In the genomic region with DNA sequence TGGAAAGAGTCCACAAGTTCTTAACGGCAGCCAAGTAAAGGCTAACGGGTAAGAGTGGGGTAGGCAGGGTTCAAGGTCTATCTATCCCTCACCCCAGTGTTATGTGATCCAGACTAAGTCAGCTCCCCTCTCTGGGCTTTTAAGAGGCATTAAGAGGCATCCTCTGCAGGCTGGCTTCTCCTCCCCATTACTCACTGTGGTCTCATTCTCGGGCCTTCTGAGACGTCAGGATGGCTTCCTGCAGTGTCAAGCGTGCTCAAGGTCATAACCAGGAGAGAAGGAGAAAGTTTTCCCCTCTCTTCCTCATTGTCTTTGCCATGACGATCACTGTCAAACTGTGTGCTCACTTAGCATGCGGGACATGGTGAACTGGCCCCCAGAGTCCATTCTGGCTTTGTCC, we compare ENCODE assay signal across 24 mouse cellular contexts. TPM values are rescaled to one million over a fixed set of nuclear protein-coding genes. Genes with fewer than 3 reads are reported as not detected.
A peak's percentile ranks its signal among the peaks of the same experiment; 100 is the strongest.
DNase-seq lines count a peak whose midpoint lies in the region; ATAC-seq lines count a peak whose summit lies in the region.
"Had no signal": no experiment of that assay in that cellular context is flagged by ENCODE, and none has a peak within 500 bp of the region (broad histone marks: within the 10 kb centered on the region; RNA-seq: fewer than 3 reads in every experiment).

No protein-coding gene starts in this region.

- no peak for ATAC-seq in heart, embryonic 15.5 days (replicated peaks; ENCODE audit: insufficient number of reproducible peaks, insufficient read depth, low FRiP score, low read depth)
- ATAC-seq in lung, embryonic 16.5 days (ENCODE audit: low read depth): peak; percentile 25; the same call in 1 of the 2 replicates
- 0 out of 2 replicates have a peak, but pooled peaks have one; percentile 4 for ATAC-seq in embryonic facial prominence, embryonic 14.5 days (ENCODE audit: low read depth)
- ATAC-seq: forebrain, postnatal 0 days; inflammation-experienced regulatory T-cells, adult 6 months; midbrain, embryonic 13.5 days; Patski had no signal

- peak overlapping the region; percentile 20; the same call in 1 of the 2 replicates for H3K4me2 ChIP-seq in heart, embryonic 15.5 days
- H3K4me2 ChIP-seq in lung, embryonic 16.5 days (ENCODE audit: low read depth, low read length): peak overlapping the region; percentile 10; the same call in 1 of the 2 replicates
- no peak overlapping the region for H3K4me2 ChIP-seq in embryonic facial prominence, embryonic 14.5 days (ENCODE audit: low read depth, low read length)
- H3K4me2 ChIP-seq: hindbrain, embryonic 12.5 days; limb, embryonic 15.5 days; liver, embryonic 15.5 days; midbrain, embryonic 13.5 days; neural tube, embryonic 12.5 days had no signal

- peaks cover 20% of the 10 kb centered on the region for H3K4me1 ChIP-seq in heart, embryonic 15.5 days (replicated peaks)
- peaks cover 8% of the 10 kb centered on the region for H3K4me1 ChIP-seq in lung, embryonic 16.5 days (replicated peaks; ENCODE audit: control insufficient read depth, insufficient read depth, low read length)
- H3K4me1 ChIP-seq in embryonic facial prominence, embryonic 14.5 days (ENCODE audit: control insufficient read depth, insufficient read depth, low read length): peaks cover 4% of the 10 kb centered on the region; the same call in 1 of the 2 replicates
- H3K4me1 ChIP-seq: liver, embryonic 15.5 days; neural tube, embryonic 12.5 days had no signal

- H3K4me3 ChIP-seq in heart, embryonic 15.5 days: no peak overlapping the region
- H3K4me3 ChIP-seq in lung, embryonic 16.5 days (ENCODE audit: low read length): no peak overlapping the region
- H3K4me3 ChIP-seq in embryonic facial prominence, embryonic 14.5 days (ENCODE audit: low read depth, low read length): no peak overlapping the region
- H3K4me3 ChIP-seq: forebrain, embryonic 10.5 days; hindbrain, embryonic 12.5 days; layer of hippocampus, adult 2 months; limb, embryonic 15.5 days; liver, embryonic 15.5 days; midbrain, embryonic 13.5 days; neural tube, embryonic 12.5 days had no signal

- WGBS in heart, embryonic 15.5 days: 59% methylated on average over 7 of the region's 7 CpGs
- 59% methylated on average over 7 of the region's 7 CpGs for WGBS in lung, embryonic 16.5 days
- 54% methylated on average over 7 of the region's 7 CpGs for WGBS in embryonic facial prominence, embryonic 14.5 days

- DNase-seq in heart, adult 11 months: peak; percentile 76
- no peak for DNase-seq in heart, postnatal 10 days
- DNase-seq in heart, postnatal 14 days: no peak
- no peak for DNase-seq in lung, postnatal 36 days
- no peak for DNase-seq in embryonic facial prominence, embryonic 14.5 days (ENCODE audit: low spot score)
- DNase-seq in embryo, embryonic 11 days: no peak
- DNase-seq: cerebellum, adult 11 months; cerebellum, postnatal 10 days; forebrain, postnatal 0 days; gastrocnemius, postnatal 36 days; layer of hippocampus, postnatal 36 days; spleen, adult 18-20 months; thymus, adult 18-20 months had no signal

- intact Hi-C loops in heart, postnatal 10 days (cut with DNase I): loop anchor here (5.0 kb wide), 1 partner anchor 67 kb away; no protein-coding TSS in a partner anchor
- intact Hi-C loops in heart, postnatal 14 days (cut with DNase I): no loop called here

- no peaks in the 10 kb centered on the region for H3K27me3 ChIP-seq in heart, embryonic 15.5 days
- no peaks in the 10 kb centered on the region for H3K27me3 ChIP-seq in lung, embryonic 16.5 days (ENCODE audit: control insufficient read depth, insufficient read depth, low read depth, low read length)
- no peaks in the 10 kb centered on the region for H3K27me3 ChIP-seq in embryonic facial prominence, embryonic 14.5 days (replicated peaks; ENCODE audit: control insufficient read depth, insufficient read depth, low read length)
- H3K27me3 ChIP-seq: hindbrain, embryonic 12.5 days; limb, embryonic 15.5 days; liver, embryonic 15.5 days; midbrain, embryonic 13.5 days; neural tube, embryonic 12.5 days had no signal

- H3K9ac ChIP-seq in heart, embryonic 15.5 days: peak overlapping the region; percentile 15; the same call in 1 of the 2 replicates
- peak overlapping the region; percentile 11; the same call in 1 of the 2 replicates for H3K9ac ChIP-seq in lung, embryonic 16.5 days (ENCODE audit: low read length)
- H3K9ac ChIP-seq in embryonic facial prominence, embryonic 14.5 days (ENCODE audit: low read depth, low read length): no peak overlapping the region
- H3K9ac ChIP-seq: forebrain, postnatal 0 days; hindbrain, embryonic 12.5 days; limb, embryonic 15.5 days; liver, embryonic 15.5 days; midbrain, embryonic 13.5 days; neural tube, embryonic 12.5 days had no signal

- H3K27ac ChIP-seq in heart, embryonic 15.5 days: peak overlapping the region; percentile 77
- peak overlapping the region; percentile 81 for H3K27ac ChIP-seq in lung, embryonic 16.5 days (ENCODE audit: low read length)
- no peak overlapping the region for H3K27ac ChIP-seq in embryonic facial prominence, embryonic 14.5 days (replicated peaks; ENCODE audit: low read depth, low read length)
- H3K27ac ChIP-seq: forebrain, embryonic 10.5 days; hindbrain, embryonic 12.5 days; layer of hippocampus, adult 2 months; limb, embryonic 15.5 days; liver, embryonic 15.5 days; midbrain, embryonic 13.5 days; neural tube, embryonic 12.5 days had no signal

- no peaks in the 10 kb centered on the region for H3K9me3 ChIP-seq in heart, embryonic 15.5 days (replicated peaks)
- no peaks in the 10 kb centered on the region for H3K9me3 ChIP-seq in lung, embryonic 16.5 days (ENCODE audit: control insufficient read depth, low read length)
- no peaks in the 10 kb centered on the region for H3K9me3 ChIP-seq in embryonic facial prominence, embryonic 14.5 days (ENCODE audit: control insufficient read depth, low read length)
- H3K9me3 ChIP-seq: forebrain, embryonic 10.5 days; hindbrain, embryonic 12.5 days; limb, embryonic 15.5 days; liver, embryonic 15.5 days; midbrain, embryonic 13.5 days; neural tube, embryonic 12.5 days had no signal

- H3K36me3 ChIP-seq in heart, embryonic 15.5 days: no peaks in the 10 kb centered on the region
- H3K36me3 ChIP-seq in lung, embryonic 16.5 days (ENCODE audit: control insufficient read depth, insufficient read depth, low read length): no peaks in the 10 kb centered on the region
- H3K36me3 ChIP-seq in embryonic facial prominence, embryonic 14.5 days (ENCODE audit: control insufficient read depth, insufficient read depth, low read length): no peaks in the 10 kb centered on the region
- H3K36me3 ChIP-seq: forebrain, embryonic 10.5 days; hindbrain, embryonic 12.5 days; limb, embryonic 15.5 days; liver, embryonic 15.5 days; midbrain, embryonic 13.5 days; neural tube, embryonic 12.5 days had no signal

RNA-seq across cellular contexts. Expression of a gene that starts 52.5 kb away (rescaled TPM):
- 10 to 100 TPM; 22.7 to 30.3 TPM for total RNA-seq in heart, postnatal 10 days (2021)
- 4.0 and 4.7 TPM in 2 replicates for polyA plus RNA-seq in heart, embryonic 15.5 days (2015; fragmentation: Nextera tagmentation; extraction: Ambion mirVana)
- total RNA-seq in heart, postnatal 14 days (2021): 10 to 100 TPM; 23.2 to 24.2 TPM
- polyA plus RNA-seq in lung, embryonic 16.5 days (2015; fragmentation: Nextera tagmentation; extraction: Ambion mirVana): 1.1 and 1.3 TPM in 2 replicates
- polyA plus RNA-seq in embryonic facial prominence, embryonic 14.5 days (2014; fragmentation: Nextera tagmentation; extraction: Ambion mirVana): 1.3 and 1.7 TPM in 2 replicates
- polyA plus RNA-seq: Patski had no signal
